Mouse (Mus musculus): Measurements from ENCODE around the gene Tnfrsf11a. TPM values are rescaled to one million over a fixed set of nuclear protein-coding genes. Genes with fewer than 3 reads are reported as not detected.

Gene Tnfrsf11a
- polyA plus RNA-seq, 1 experiment from 2014 or later = 2.8 TPM

- ATAC-seq (ENCODE audit: borderline replicate concordance, extremely low read depth, low FRiP score, low TSS enrichment) = no peak
- H3K27ac ChIP-seq = no peak overlapping the region
- 72% methylated on average over 2 of the region's 2 CpGs for WGBS
Measured at GRCm38 (mm10) chr1:105883498-105883897, 103.0 kb downstream of the Tnfrsf11a start.

GRCm38 (mm10) chr1:105885101-105885500, 104.6 kb downstream of the Tnfrsf11a start:
- H3K4me1 ChIP-seq = no peaks in the 10 kb centered on the region
- H3K9me3 ChIP-seq = no peaks in the 10 kb centered on the region
- no peak overlapping the region for H3K4me2 ChIP-seq
- H3K9ac ChIP-seq = no peak overlapping the region
- no peaks in the 10 kb centered on the region for H3K27me3 ChIP-seq
- ATAC-seq (ENCODE audit: borderline replicate concordance, extremely low read depth, low FRiP score, low TSS enrichment) = no peak
- H3K36me3 ChIP-seq = no peaks in the 10 kb centered on the region
- H3K4me3 ChIP-seq = no peak overlapping the region
- 76% methylated on average over 1 of the region's 1 CpGs for WGBS
- no peak overlapping the region for H3K27ac ChIP-seq

More at GRCm38 (mm10) chr1:105883498-105883897, 103.0 kb downstream of the Tnfrsf11a start:
- no peak overlapping the region for H3K4me2 ChIP-seq
- no peak overlapping the region for H3K9ac ChIP-seq
- no peaks in the 10 kb centered on the region for H3K36me3 ChIP-seq
- no peaks in the 10 kb centered on the region for H3K27me3 ChIP-seq
- H3K9me3 ChIP-seq = no peaks in the 10 kb centered on the region
- H3K4me1 ChIP-seq = 0 out of 2 replicates have a peak, but pooled peaks cover 6% of the 10 kb centered on the region
- H3K4me3 ChIP-seq = no peak overlapping the region

- H3K4me1 ChIP-seq = no peaks in the 10 kb centered on the region
- no peaks in the 10 kb centered on the region for H3K9me3 ChIP-seq
- H3K4me2 ChIP-seq = no peak overlapping the region
- no peak for ATAC-seq (ENCODE audit: borderline replicate concordance, extremely low read depth, low FRiP score, low TSS enrichment)
- H3K27ac ChIP-seq = no peak overlapping the region
- no peaks in the 10 kb centered on the region for H3K27me3 ChIP-seq
- no peaks in the 10 kb centered on the region for H3K36me3 ChIP-seq
- no peak overlapping the region for H3K9ac ChIP-seq
- 62% methylated on average over 5 of the region's 5 CpGs for WGBS
- no peak overlapping the region for H3K4me3 ChIP-seq
Measured at GRCm38 (mm10) chr1:105885575-105885974, 105.1 kb downstream of the Tnfrsf11a start.

GRCm38 (mm10) chr1:105886358-105886757, 105.8 kb downstream of the Tnfrsf11a start:
- Histone ChIP-seq H3K4me3 (no peak overlapping the region), H3K9me3 (no peaks in the 10 kb centered on the region), H3K36me3 (no peaks in the 10 kb centered on the region), H3K9ac (no peak overlapping the region), H3K27ac (no peak overlapping the region), H3K27me3 (no peaks in the 10 kb centered on the region), H3K4me2 (no peak overlapping the region), H3K4me1 (no peaks in the 10 kb centered on the region)
- WGBS = 46% methylated on average over 5 of the region's 5 CpGs
- no peak for ATAC-seq (ENCODE audit: borderline replicate concordance, extremely low read depth, low FRiP score, low TSS enrichment)

- Histone ChIP-seq H3K4me1 (no peaks in the 10 kb centered on the region), H3K4me3 (no peak overlapping the region), H3K9me3 (no peaks in the 10 kb centered on the region), H3K36me3 (no peaks in the 10 kb centered on the region), H3K4me2 (no peak overlapping the region), H3K9ac (no peak overlapping the region), H3K27me3 (no peaks in the 10 kb centered on the region), H3K27ac (no peak overlapping the region)
- peak; percentile 51 for ATAC-seq (ENCODE audit: borderline replicate concordance, extremely low read depth, low FRiP score, low TSS enrichment)
- WGBS = 25% methylated on average over 15 of the region's 15 CpGs
Measured at GRCm38 (mm10) chr1:105891032-105891725, 110.7 kb downstream of the Tnfrsf11a start.

- no peaks in the 10 kb centered on the region for H3K4me1 ChIP-seq
- no peaks in the 10 kb centered on the region for H3K36me3 ChIP-seq
- WGBS = 63% methylated on average over 5 of the region's 5 CpGs
- H3K4me3 ChIP-seq = no peak overlapping the region
- ATAC-seq (ENCODE audit: borderline replicate concordance, extremely low read depth, low FRiP score, low TSS enrichment) = no peak
- H3K27me3 ChIP-seq = no peaks in the 10 kb centered on the region
- H3K4me2 ChIP-seq = no peak overlapping the region
- H3K9me3 ChIP-seq = no peaks in the 10 kb centered on the region
- no peak overlapping the region for H3K9ac ChIP-seq
- H3K27ac ChIP-seq = no peak overlapping the region
Measured at GRCm38 (mm10) chr1:105895019-105895418, 114.5 kb downstream of the Tnfrsf11a start.

Other genes with a start within 250 kb of the Tnfrsf11a start
- 14.7 and 16.4 TPM in 2 replicates for gene Pign, start 117.0 kb upstream of the Tnfrsf11a start, polyA plus RNA-seq (2015; fragmentation: Nextera tagmentation; extraction: Ambion mirVana)
- gene Relch, start 116.9 kb upstream of the Tnfrsf11a start, polyA plus RNA-seq (2015; fragmentation: Nextera tagmentation; extraction: Ambion mirVana) = 24.0 and 25.3 TPM in 2 replicates
- gene Zcchc2, start 209.7 kb downstream of the Tnfrsf11a start, polyA plus RNA-seq (2015; fragmentation: Nextera tagmentation; extraction: Ambion mirVana) = 2.0 and 2.3 TPM in 2 replicates

All from lung, embryonic 15.5 days (tissue).